Mouse (Mus musculus) MEL (cell line): ENCODE results near the gene Olfr20. TPM values are rescaled to one million over a fixed set of nuclear protein-coding genes. Genes with fewer than 3 reads are reported as not detected.

Experiments
- DNase-seq: peaks from one replicate; pipeline ENCODE4 v3.0.0; 2011; ENCODE audit warnings: low read depth, low spot score
- H3K27ac ChIP-seq: 2 replicates; pipeline ENCODE4 v1.5.1; 2012; ENCODE audit warnings: low read depth, mild to moderate bottlenecking, control low read depth, low read length, moderate library complexity; ENCODE audit not compliant: control insufficient read depth
- H3K27me3 ChIP-seq, 2 experiments: fragments of 150-350 bp in 1 of 2; sonication (generic) in 1 of 2; 2 replicates each; pipeline ENCODE4 v1.6.1; 2012; ENCODE audit warnings: low read length in 2 of 2, mild to moderate bottlenecking in 2 of 2, improper control_type of control experiment in 1 of 2, moderate library complexity in 1 of 2; ENCODE audit not compliant: insufficient read depth in 2 of 2, control insufficient read depth in 1 of 2
- H3K36me3 ChIP-seq, 2 experiments: 2 replicates each; pipeline ENCODE4 v1.6.1; 2012 to 2014; ENCODE audit warnings: low read length in 2 of 2, improper control_type of control experiment in 1 of 2, inconsistent platforms in 1 of 2, mild to moderate bottlenecking in 1 of 2; ENCODE audit not compliant: insufficient read depth in 2 of 2, control insufficient read depth in 1 of 2
- H3K4me1 ChIP-seq, 2 experiments: fragments of 150-350 bp in 1 of 2; sonication (generic) in 1 of 2; 2 replicates each; pipeline ENCODE4 v1.6.1; 2012; ENCODE audit warnings: low read length in 2 of 2, improper control_type of control experiment in 1 of 2, mild to moderate bottlenecking in 1 of 2; ENCODE audit not compliant: insufficient read depth in 2 of 2, control insufficient read depth in 1 of 2
- H3K4me3 ChIP-seq, 2 experiments: fragments of 150-350 bp in 1 of 2; sonication (generic) in 1 of 2; 2 replicates each; pipeline ENCODE4 v1.5.1; 2012; ENCODE audit warnings: low read depth in 2 of 2, low read length in 2 of 2, mild to moderate bottlenecking in 2 of 2, moderate library complexity in 2 of 2, control low read depth in 1 of 2, improper control_type of control experiment in 1 of 2; ENCODE audit not compliant: control insufficient read depth in 1 of 2, insufficient read depth in 1 of 2
- H3K79me2 ChIP-seq: 2 replicates; pipeline ENCODE4 v1.6.1; 2012; ENCODE audit warnings: mild to moderate bottlenecking, low read length, moderate library complexity; ENCODE audit not compliant: control insufficient read depth, poor library complexity, insufficient read depth
- H3K9ac ChIP-seq: 2 replicates; pipeline ENCODE4 v1.6.1; 2012; ENCODE audit warnings: low read depth, mild to moderate bottlenecking, control low read depth, low read length, moderate library complexity; ENCODE audit not compliant: control insufficient read depth, poor library complexity, severe bottlenecking
- H3K9me3 ChIP-seq: fragments of 150-350 bp; sonication (generic); replicated peaks from 2 replicates; pipeline ENCODE4 v1.6.1; 2012; ENCODE audit warnings: mild to moderate bottlenecking, low read length, improper control_type of control experiment, moderate library complexity; ENCODE audit not compliant: insufficient read depth
- BHLHE40 ChIP-seq: IDR thresholded peaks from 2 replicates; pipeline ENCODE4 v1.6.1; 2012; ENCODE audit warnings: low read depth, mild to moderate bottlenecking, inconsistent platforms, low read length, improper control_type of control experiment, borderline replicate concordance
- CHD2 ChIP-seq: IDR thresholded peaks from 2 replicates; pipeline ENCODE4 v1.6.1; 2011; ENCODE audit warnings: low read length, improper control_type of control experiment
- E2F4 ChIP-seq: IDR thresholded peaks from 2 replicates; pipeline ENCODE4 v1.6.1; 2011; ENCODE audit warnings: low read depth, low read length, improper control_type of control experiment, borderline replicate concordance
- ELF1 ChIP-seq: IDR thresholded peaks from 2 replicates; pipeline ENCODE4 v1.6.1; 2014; ENCODE audit warnings: low read depth, mild to moderate bottlenecking, inconsistent platforms, low read length, improper control_type of control experiment, moderate library complexity
- EP300 ChIP-seq, 2 experiments: IDR thresholded peaks; 2 replicates each; pipeline ENCODE4 v1.6.1; 2011; ENCODE audit warnings: improper control_type of control experiment in 2 of 2, low read length in 2 of 2, low read depth in 1 of 2, mild to moderate bottlenecking in 1 of 2
- GABPA ChIP-seq: IDR thresholded peaks from 2 replicates; pipeline ENCODE4 v1.6.1; 2012; ENCODE audit warnings: low read depth, mild to moderate bottlenecking, inconsistent platforms, low read length, improper control_type of control experiment, moderate library complexity
- GATA1 ChIP-seq: IDR thresholded peaks from 2 replicates; pipeline ENCODE4 v1.6.1; 2011; ENCODE audit warnings: low read depth, low read length, improper control_type of control experiment
- JUND ChIP-seq: IDR thresholded peaks from 2 replicates; pipeline ENCODE4 v1.6.1; 2011; ENCODE audit warnings: low read depth, mild to moderate bottlenecking, improper control_type of control experiment, low read length
- MAX ChIP-seq: IDR thresholded peaks from 2 replicates; pipeline ENCODE4 v1.6.1; 2011; ENCODE audit warnings: low read length, improper control_type of control experiment
- MAZ ChIP-seq: IDR thresholded peaks from 2 replicates; pipeline ENCODE4 v1.6.1; 2012; ENCODE audit warnings: low read depth, mild to moderate bottlenecking, inconsistent platforms, low read length, improper control_type of control experiment
- MXI1 ChIP-seq: IDR thresholded peaks from 2 replicates; pipeline ENCODE4 v1.6.1; 2011; ENCODE audit warnings: mild to moderate bottlenecking, low read depth, low read length, improper control_type of control experiment
- MYB ChIP-seq: IDR thresholded peaks from 2 replicates; pipeline ENCODE4 v1.6.1; 2011; ENCODE audit warnings: mild to moderate bottlenecking, low read depth, low read length, improper control_type of control experiment
- POLR2A ChIP-seq, 2 experiments: IDR thresholded peaks; 2 replicates each; pipeline ENCODE4 v1.6.1; 2011 to 2012; ENCODE audit warnings: low read length in 2 of 2, mild to moderate bottlenecking in 2 of 2, control low read depth in 1 of 2, improper control_type of control experiment in 1 of 2, low read depth in 1 of 2, moderate library complexity in 1 of 2; ENCODE audit not compliant: control insufficient read depth in 1 of 2, insufficient read depth in 1 of 2, poor library complexity in 1 of 2
- RCOR1 ChIP-seq: IDR thresholded peaks from 2 replicates; pipeline ENCODE4 v1.6.1; 2012; ENCODE audit warnings: low read depth, mild to moderate bottlenecking, inconsistent platforms, low read length, improper control_type of control experiment
- SMC3 ChIP-seq: IDR thresholded peaks from 2 replicates; pipeline ENCODE4 v1.6.1; 2011; ENCODE audit warnings: low read depth, low read length, improper control_type of control experiment
- TAL1 ChIP-seq: IDR thresholded peaks from 2 replicates; pipeline ENCODE4 v1.6.1; 2012; ENCODE audit warnings: mild to moderate bottlenecking, inconsistent platforms, low read length, moderate library complexity, mixed read lengths
- TCF12 ChIP-seq: IDR thresholded peaks from 2 replicates; pipeline ENCODE4 v1.6.1; 2014; ENCODE audit warnings: low read depth, mild to moderate bottlenecking, inconsistent platforms, low read length, improper control_type of control experiment, moderate library complexity
- USF2 ChIP-seq, 2 experiments: IDR thresholded peaks; 2 replicates each; pipeline ENCODE4 v1.6.1; 2011 to 2012; ENCODE audit warnings: improper control_type of control experiment in 2 of 2, low read length in 2 of 2, borderline replicate concordance in 1 of 2, inconsistent platforms in 1 of 2, low read depth in 1 of 2, mild to moderate bottlenecking in 1 of 2; ENCODE audit not compliant: insufficient read depth in 1 of 2
- ZMIZ1 ChIP-seq: IDR thresholded peaks from 2 replicates; pipeline ENCODE4 v1.6.1; 2012; ENCODE audit warnings: low read depth, mild to moderate bottlenecking, inconsistent platforms, low read length, improper control_type of control experiment, moderate library complexity
- ZNF384 ChIP-seq: IDR thresholded peaks from 2 replicates; pipeline ENCODE4 v1.6.1; 2012; ENCODE audit warnings: low read depth, mild to moderate bottlenecking, inconsistent platforms, low read length, improper control_type of control experiment
- polyA plus RNA-seq, 2 experiments: library from polyadenylated mRNA; stranded (reverse) in 1 of 2; unstranded in 1 of 2; fragments of >175 nt in 1 of 2; fragments of >200 nt in 1 of 2; gene quantifications; 2 replicates each; pipeline versions ENCODE4 v1.2.1 to v1.2.4; 2012; ENCODE audit warnings: low replicate concordance in 2 of 2, low read depth in 1 of 2; ENCODE audit not compliant: insufficient read length in 2 of 2, insufficient read depth in 1 of 2, missing spikeins in 1 of 2
- total RNA-seq: library from RNA; depleted of rRNA; stranded (reverse); fragments of 300-350 nt; gene quantifications from 2 replicates; pipeline ENCODE4 v1.2.3, GENCODE M21; 2012

Gene Olfr20
- total and polyA plus RNA-seq, 3 experiments = not detected

- Histone ChIP-seq H3K27ac (no peak overlapping the region), H3K36me3 (no peaks in the 10 kb centered on the region), H3K4me1 (no peaks in the 10 kb centered on the region), H3K79me2 (no peaks in the 10 kb centered on the region), H3K4me3 (no peak overlapping the region), H3K9ac (no peak overlapping the region), H3K9me3 (no peaks in the 10 kb centered on the region), H3K27me3 (peaks cover 3 to 5% of the 10 kb centered on the region in 2 experiments; a peak in 3 of 4 replicates)
- no peak for DNase-seq
- no peak for TF ChIP-seq SMC3
- TF ChIP-seq ELF1 = no peak
- TF ChIP-seq GATA1 = no peak
- TF ChIP-seq GABPA = no peak
- TF ChIP-seq POLR2A (IDR thresholded peaks at IDR 0.05; ENCODE audit: control insufficient read depth in 1 of 2, insufficient read depth in 1 of 2, low read depth in 1 of 2, low read length in 2 of 2, poor library complexity in 1 of 2) = no peak
- TF ChIP-seq ZNF384 = no peak
- no peak for TF ChIP-seq MYB
- TF ChIP-seq EP300 (IDR thresholded peaks at IDR 0.05; ENCODE audit: low read depth in 1 of 2, low read length in 2 of 2) = no peak
- TF ChIP-seq CHD2 = no peak
- no peak for TF ChIP-seq RCOR1
- TF ChIP-seq TAL1 = no peak
- TF ChIP-seq USF2 (IDR thresholded peaks at IDR 0.05; ENCODE audit: borderline replicate concordance in 1 of 2, insufficient read depth in 1 of 2, low read depth in 1 of 2, low read length in 2 of 2) = no peak
- no peak for TF ChIP-seq JUND
- TF ChIP-seq MXI1 = no peak
- no peak for TF ChIP-seq TCF12
Measured at GRCm38 (mm10) chr11:73333357-73333756, 17.2 kb upstream of the Olfr20 start.

GRCm38 (mm10) chr11:73336919-73337318, 13.7 kb upstream of the Olfr20 start:
- Histone ChIP-seq H3K9me3 (no peaks in the 10 kb centered on the region), H3K79me2 (no peaks in the 10 kb centered on the region), H3K36me3 (no peaks in the 10 kb centered on the region), H3K4me1 (no peaks in the 10 kb centered on the region), H3K27me3 (peaks cover 0 to 3% of the 10 kb centered on the region in 2 experiments; a peak in 2 of 4 replicates), H3K4me3 (no peak overlapping the region)
- no peak for DNase-seq
- TF ChIP-seq BHLHE40 = no peak
- no peak for TF ChIP-seq MAZ
- TF ChIP-seq ZMIZ1 = no peak
- no peak for TF ChIP-seq ZNF384
- no peak for TF ChIP-seq MAX
- TF ChIP-seq JUND = no peak
- TF ChIP-seq E2F4 = no peak
- TF ChIP-seq, all 39 proteins: peak for 0
- H3K27ac ChIP-seq = no peak overlapping the region
- H3K9ac ChIP-seq = no peak overlapping the region
